Mouse (Mus musculus) CD8-positive naive resting alpha-beta T cell, adult 2 months (primary cell): ENCODE measurements around the gene Tas2r114.

Experiments used
- DNase-seq, 2 experiments: peaks; one replicate each; pipeline ENCODE4 v3.0.0; 2022; ENCODE audit warnings: low read depth in 2 of 2, low spot score in 2 of 2

Tas2r114 gene

DNA sequence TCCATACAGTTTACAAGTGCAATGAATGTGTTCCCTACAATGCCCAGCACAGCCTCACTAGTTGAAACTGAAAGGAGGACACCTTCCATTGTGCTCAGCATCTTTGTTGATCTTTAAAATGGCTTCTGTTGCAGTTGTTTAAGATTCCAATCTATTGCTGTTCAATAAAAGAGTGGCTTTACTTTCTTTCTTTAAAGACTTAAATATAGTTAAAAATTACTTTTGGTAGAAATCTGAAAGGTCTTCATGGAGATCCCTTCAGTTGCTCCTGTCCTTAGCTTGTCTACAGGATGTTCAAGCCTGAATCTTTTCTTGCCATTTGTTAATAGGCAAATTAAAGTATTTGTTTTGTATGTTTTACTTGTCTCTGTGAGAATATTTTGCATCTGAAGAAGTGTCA lies at the start of gene Tas2r114:
Gene Tas2r114, minus strand, starts transcription at position 101 of the 400 bp plus-strand sequence.
- no peak for DNase-seq

DNA sequence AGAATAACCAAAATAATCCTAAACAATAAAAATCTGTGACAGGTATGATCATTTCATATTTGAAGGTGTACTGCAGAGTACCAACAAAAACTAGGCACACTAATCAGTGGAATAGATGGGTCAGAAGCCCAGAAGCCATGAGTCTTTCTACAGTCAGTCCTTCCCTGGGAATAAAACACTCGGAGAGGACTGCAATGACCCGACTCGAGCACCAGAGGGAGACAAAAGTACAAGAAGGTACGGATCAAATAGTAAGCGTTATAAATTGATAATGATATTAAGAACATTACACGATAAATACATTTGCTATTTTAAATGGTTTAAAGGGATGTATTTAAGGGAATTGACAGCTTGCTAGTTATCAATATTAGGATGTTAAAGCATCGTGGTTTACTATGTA lies 22.9 kb upstream of the Tas2r114 start:
- no peak for DNase-seq

DNA sequence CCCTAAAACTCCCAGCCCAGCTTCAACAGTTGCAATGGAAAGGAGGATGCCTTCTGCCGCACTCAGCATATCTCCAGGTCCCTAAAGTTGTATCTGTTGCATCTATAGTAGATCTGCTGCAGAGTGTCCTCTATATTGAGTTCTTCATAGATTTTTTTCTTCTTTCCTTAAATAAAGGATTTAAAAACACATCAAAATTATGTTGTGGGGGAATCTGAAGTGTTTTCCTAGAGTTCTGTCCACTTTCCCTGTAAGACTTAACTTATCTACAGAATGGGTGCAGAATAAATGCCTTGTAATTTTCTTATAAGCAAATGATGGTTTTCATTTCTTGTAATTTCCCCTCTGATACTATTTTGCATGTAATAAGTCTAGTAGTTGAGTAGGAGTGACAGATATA lies 2.5 kb downstream of the Tas2r114 start, which contains the start of gene Tas2r105:
Gene Tas2r105, minus strand, starts transcription at position 101 of the 400 bp plus-strand sequence.
- DNase-seq, result no peak

DNA sequence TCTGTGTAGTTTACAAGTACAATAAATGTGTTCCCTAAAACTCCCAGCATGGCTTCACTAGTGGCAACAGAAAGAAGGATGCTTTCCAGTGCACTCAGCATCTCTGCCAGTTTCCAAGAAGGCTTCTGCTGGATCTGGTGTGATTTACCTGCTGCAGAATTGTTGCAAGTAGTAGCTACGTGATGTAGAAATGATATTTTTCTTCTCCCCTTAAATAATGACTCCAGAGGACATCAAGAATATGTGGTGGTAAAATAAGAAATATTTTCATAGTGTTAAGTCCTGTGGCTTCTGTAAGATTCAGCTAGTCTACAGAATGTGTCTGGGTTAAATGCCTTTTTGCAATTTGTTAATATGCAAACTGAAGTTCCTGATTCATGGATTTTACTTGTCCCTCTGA lies 4.2 kb downstream of the Tas2r114 start, which contains the start of gene Tas2r104:
Gene Tas2r104, minus strand, starts transcription at position 101 of the 400 bp plus-strand sequence.
- DNase-seq, result no peak

DNA sequence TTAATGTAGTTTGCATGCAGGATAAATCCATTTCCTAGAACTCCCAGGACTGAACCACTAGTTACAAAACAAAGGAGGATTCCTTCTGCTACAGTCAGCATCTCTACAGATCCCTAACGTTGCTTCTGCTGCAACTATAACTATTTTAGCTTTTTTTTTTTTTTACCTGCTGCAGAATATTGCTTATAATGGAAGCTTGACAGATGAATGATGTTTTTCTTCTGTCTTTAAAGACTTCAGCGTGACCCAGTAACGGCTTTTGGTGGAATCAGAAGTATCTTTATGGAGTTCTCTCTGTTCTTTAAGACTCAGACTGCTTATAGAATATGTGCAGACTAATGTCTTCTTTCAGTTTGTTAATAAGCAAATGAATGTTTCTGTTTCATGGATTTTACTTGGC lies 11.1 kb downstream of the Tas2r114 start, which contains the start of gene Tas2r106:
Gene Tas2r106, minus strand, starts transcription at position 101 of the 400 bp plus-strand sequence.
- DNase-seq, result no peak

DNA sequence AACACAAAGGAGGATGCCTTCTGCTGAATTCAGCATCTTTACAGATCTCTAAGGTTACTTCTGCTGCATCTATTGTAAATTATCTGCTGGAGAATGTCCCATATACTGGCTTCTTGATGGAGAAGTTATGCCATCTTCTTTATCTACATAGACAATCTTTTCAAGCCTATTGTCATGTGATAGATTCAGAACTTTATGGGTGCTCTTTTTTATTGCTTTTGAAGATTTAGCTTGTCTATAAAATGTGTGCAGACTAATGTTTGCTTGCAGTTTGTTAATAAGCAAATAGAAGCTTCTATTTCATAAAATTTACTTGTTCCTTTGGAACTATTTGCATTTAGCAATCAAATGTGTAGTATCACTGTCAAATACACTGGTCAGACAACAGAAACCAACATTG lies 29.8 kb downstream of the Tas2r114 start, which contains the start of gene Tas2r107:
Gene Tas2r107, minus strand, starts transcription at position 101 of the 400 bp plus-strand sequence.
- no peak for DNase-seq
